Mouse (Mus musculus) mature B cell (primary cell): ENCODE results near the gene Olfr282.

ENCODE experiments used
- in situ Hi-C: fragments of 300-500 bp; cut with MboI; formaldehyde crosslinking; loops from 2 replicates; pipeline ENCODE4 v1.14.3; 2019

Olfr282 gene

DNA sequence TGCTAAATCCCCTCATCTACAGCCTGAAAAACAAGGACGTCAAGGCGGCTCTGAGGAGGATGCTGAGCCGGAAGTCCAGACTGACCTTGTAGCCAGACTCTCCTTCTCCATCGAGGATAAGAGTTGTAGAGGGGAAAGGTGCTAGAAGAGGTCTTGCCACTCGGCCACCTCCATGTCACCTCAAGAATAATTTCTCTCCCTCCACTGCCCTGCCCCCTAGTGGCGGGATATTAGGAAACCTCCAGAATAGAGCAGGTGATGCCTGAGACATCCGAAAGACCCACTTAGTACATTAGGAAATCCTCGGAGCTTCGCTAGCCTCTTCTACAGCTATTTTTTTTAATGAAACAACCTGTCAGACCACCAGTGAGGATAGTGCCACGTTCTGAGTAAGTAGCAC lies 44.4 kb downstream of the Olfr282 start:
- in situ Hi-C loops, result no loop called here

DNA sequence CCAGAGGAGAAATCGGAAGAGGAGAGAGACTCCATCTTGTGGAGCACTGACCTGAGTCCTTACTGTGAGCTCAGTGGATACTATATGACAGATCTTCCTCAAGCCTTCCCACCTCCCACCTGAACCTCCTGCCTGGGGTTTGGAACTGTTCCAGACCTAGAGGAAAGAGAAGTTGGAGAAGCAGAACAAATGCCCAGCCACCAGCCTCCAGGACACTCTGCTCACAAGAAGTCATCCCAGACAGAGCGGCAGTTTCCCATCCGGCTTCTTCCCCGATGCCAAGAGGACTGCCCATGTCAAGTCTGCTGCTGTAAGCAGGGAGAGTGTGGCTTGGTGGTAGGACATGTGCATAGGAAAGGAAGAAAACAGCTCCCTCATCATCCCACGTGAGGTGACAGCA lies 45.3 kb downstream of the Olfr282 start:
- in situ Hi-C loops, result no loop called here

DNA sequence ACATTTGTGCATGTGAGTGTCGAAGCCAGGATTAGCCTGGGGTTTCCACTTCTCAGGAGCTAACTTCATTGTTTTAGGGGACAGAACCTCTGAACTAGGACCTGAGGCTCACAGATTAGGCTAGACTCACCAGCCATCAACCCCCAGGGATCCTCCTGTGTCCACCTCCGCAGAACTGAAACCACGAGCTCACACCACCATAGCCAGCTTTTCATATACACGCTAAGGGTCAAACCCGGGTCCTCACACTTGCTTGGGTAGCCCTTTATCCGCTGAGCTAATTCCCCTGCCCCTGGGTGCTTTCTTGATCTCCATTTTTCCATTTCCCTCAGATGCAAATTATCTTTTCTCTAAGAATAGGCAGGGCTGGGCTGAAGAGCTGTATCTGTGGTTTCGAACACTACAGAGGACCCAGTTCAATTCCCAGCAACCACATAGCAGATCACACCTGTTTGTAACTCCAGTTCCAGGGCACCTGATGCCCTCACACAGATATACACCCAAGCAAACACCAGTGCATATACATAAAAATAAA lies 48.6 kb downstream of the Olfr282 start:
- in situ Hi-C loops, result no loop called here

DNA sequence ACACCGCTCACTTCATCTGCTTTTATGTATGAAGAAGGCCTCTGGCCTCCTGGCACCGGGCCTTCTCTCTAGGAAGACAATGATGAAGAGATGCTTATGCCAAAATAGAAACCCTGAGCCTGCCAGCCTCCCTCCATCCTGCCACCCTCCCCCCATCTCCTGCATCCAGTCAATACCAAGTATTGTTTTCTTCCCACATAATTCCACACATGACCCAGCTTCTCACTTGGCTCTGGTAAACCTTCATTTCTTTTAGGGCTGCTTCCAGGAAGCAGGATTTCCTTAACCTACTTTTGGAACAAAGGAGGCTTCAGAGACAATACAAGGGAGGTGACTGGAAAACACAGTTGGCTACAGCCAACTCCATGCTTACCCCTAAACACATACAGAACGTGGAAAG lies 51.7 kb downstream of the Olfr282 start, which contains the start of gene Lalba:
Lalba (minus strand) TSS at position 21 of the 400 bp plus-strand sequence.
- in situ Hi-C loops, result no loop called here

DNA sequence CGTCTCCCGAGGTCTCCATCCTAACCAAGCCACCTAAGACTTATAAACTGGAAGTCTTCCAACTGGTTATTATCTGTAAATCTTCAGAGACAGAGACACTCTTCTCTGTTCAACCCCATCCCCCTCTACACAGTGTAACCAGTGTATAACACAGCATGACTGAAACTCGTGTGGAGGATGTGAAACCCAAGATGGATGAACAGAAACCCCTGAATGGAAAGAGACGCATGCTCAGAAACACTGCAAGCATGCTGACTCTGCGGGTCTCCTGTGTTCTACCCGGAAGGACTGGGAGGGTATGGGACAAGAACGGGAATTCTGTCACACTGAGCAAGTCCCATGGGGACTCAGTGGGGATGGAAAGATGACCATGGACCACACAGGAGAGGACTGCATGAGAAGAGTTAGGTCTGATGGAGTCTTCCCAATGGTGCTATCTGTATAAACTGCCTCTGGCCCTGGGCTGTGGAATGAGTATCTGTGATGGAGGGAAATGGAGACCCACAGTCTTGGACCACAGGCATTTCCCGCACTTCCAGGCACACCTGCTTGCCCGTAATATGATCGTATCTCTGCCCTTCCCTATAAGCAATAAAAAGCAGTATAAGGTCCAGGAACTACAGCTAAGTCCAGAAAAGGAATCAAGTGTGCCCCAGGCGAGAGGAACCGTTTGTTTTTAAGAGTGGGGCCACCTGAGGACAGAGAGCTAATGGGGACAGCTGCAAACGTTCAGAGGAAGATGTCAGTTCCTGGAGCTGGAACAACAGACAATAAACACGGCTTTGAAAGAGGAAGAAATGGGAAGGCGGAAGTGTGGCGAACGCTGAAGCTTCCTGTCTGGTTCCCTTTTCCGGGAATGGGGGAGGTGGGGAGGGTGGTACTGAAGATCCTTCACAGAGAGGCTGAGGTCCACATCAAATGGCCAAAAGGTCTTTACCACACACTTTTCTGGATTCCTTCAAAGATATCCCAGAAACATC lies 53.2 kb downstream of the Olfr282 start:
- in situ Hi-C loops, result no loop called here

DNA sequence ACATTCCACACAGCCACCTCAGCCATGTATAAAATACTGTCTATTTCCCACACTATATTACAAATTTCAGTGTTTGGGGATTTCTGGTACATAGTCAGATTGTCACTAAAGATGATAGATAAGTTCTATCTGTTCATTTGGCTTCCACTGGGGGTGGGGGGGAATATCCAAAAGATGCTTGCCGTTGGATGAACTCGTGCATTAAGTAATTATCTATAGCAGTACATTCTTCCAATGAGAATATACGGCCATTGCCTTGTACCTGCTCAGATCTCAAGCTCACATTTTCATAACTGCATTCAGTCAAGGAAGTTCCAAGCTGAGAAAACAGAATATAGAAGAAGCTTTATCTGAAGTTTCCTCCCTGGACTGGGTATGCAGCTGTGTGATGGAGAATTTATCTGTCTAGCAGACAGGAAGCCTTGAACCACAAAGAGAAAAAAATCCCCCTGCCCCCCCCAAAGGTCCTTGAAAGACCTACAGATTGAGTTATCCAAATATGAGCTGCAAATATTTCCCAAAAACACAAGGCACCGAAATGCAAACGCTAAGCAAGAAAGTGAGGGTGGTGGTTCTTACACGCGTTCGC lies 55.5 kb downstream of the Olfr282 start:
- in situ Hi-C loops, result no loop called here
